11 mouse cellular contexts compared by ENCODE assay signal in the genomic region with DNA sequence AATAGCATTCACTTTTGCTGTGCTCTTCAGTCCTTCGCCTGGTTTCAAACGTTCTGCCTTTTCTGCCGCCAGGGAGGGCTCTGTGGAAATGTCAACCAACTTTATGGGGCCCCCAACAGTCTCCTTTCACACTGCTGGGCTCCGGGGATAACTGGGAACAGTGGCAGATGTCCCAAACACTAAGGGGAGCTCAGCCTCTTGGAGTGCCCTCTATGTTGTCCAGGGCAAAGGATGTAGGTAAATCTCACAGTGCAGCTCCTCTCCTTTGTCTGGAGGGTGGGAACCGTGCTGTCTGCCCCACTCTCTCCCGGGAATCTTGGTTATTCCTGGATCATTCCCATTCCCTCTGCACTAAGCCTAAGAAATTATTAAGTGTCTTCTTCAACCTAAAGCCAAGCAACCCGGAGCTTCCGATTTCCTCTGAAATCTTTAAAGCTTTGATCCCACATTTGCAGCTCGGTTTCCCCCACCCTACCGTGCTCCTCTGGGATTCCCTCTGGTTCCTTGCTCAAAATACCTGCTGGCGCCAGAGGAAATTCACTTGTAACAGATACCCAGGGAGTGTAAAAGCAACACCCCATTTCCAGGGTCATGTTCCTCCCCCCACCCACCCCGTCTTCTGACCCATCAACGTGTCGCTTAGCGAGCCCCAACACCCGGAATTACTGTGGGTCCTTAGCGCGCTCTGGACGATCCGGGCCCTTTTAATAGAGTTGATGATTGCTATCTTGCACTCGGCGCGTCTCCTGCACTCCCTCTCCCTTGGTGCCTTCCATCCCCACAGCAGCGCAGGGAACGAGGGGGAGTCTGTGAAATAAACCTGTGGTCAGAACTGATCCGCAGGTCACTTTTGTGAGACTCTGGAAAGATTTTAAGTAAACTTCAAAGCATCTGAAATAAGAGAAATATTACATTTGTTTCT. TPM values are rescaled to one million over a fixed set of nuclear protein-coding genes. Genes with fewer than 3 reads are reported as not detected.
A peak's percentile ranks its signal among the peaks of the same experiment; 100 is the strongest.
DNase-seq lines count a peak whose midpoint lies in the region; ATAC-seq and TF ChIP-seq lines count a peak whose summit lies in the region.
"Had no signal": no experiment of that assay in that cellular context is flagged by ENCODE, and none has a peak within 500 bp of the region (broad histone marks: within the 10 kb centered on the region; RNA-seq: fewer than 3 reads in every experiment).

No protein-coding gene starts in this region.

- H3K9me3 ChIP-seq in hindbrain, embryonic 12.5 days (replicated peaks) = no peaks in the 10 kb centered on the region
- no peaks in the 10 kb centered on the region for H3K9me3 ChIP-seq in hindbrain, embryonic 13.5 days
- no peaks in the 10 kb centered on the region for H3K9me3 ChIP-seq in hindbrain, postnatal 0 days (ENCODE audit: low read length)
- no peaks in the 10 kb centered on the region for H3K9me3 ChIP-seq in neural tube, embryonic 11.5 days (ENCODE audit: control insufficient read depth, low read length)
- H3K9me3 ChIP-seq: limb, embryonic 15.5 days had no signal

- H3K4me1 ChIP-seq in hindbrain, embryonic 12.5 days = peaks cover 10% of the 10 kb centered on the region; the same call in 1 of the 2 replicates
- H3K4me1 ChIP-seq in hindbrain, embryonic 13.5 days (replicated peaks) = peaks cover 7% of the 10 kb centered on the region; the same call in 1 of the 2 replicates
- no peaks in the 10 kb centered on the region for H3K4me1 ChIP-seq in hindbrain, postnatal 0 days (ENCODE audit: insufficient read depth, low read length)
- no peaks in the 10 kb centered on the region for H3K4me1 ChIP-seq in neural tube, embryonic 11.5 days (ENCODE audit: control insufficient read depth, insufficient read depth, low read length)

- peak overlapping the region; percentile 22; the same call in 1 of the 2 replicates for H3K4me2 ChIP-seq in hindbrain, embryonic 12.5 days (replicated peaks)
- H3K4me2 ChIP-seq in hindbrain, embryonic 13.5 days = no peak overlapping the region
- no peak overlapping the region for H3K4me2 ChIP-seq in hindbrain, postnatal 0 days (ENCODE audit: low read depth, low read length)
- peak overlapping the region; percentile 34 for H3K4me2 ChIP-seq in neural tube, embryonic 11.5 days (ENCODE audit: low read depth)
- H3K4me2 ChIP-seq: limb, embryonic 15.5 days had no signal

- intact Hi-C loops in left cerebral cortex, adult 2 months (cut with DNase I) = loop anchor here (10.0 kb wide), 2 partner anchors 501 to 689 kb away; a partner anchor contains a TSS

- no peaks in the 10 kb centered on the region for H3K36me3 ChIP-seq in hindbrain, embryonic 12.5 days
- no peaks in the 10 kb centered on the region for H3K36me3 ChIP-seq in hindbrain, embryonic 13.5 days
- no peaks in the 10 kb centered on the region for H3K36me3 ChIP-seq in hindbrain, postnatal 0 days (ENCODE audit: insufficient read depth, low read length)
- no peaks in the 10 kb centered on the region for H3K36me3 ChIP-seq in neural tube, embryonic 11.5 days (ENCODE audit: control insufficient read depth, insufficient read depth, low read length)
- H3K36me3 ChIP-seq: limb, embryonic 15.5 days had no signal

- TF ChIP-seq CTCF in hindbrain, postnatal 0 days (IDR thresholded peaks at IDR 0.05; ENCODE audit: low read depth) = no peak
- no peak for TF ChIP-seq CTCF in left cerebral cortex, adult 2 months (IDR thresholded peaks at IDR 0.05)

- 0 out of 2 replicates have a peak, but pooled peaks have one; percentile 16 for ATAC-seq in hindbrain, embryonic 12.5 days (ENCODE audit: low FRiP score)
- no peak for ATAC-seq in hindbrain, embryonic 13.5 days (ENCODE audit: low FRiP score)
- ATAC-seq in hindbrain, postnatal 0 days = 0 out of 2 replicates have a peak, but pooled peaks have one; percentile 38
- peak; percentile 56 for ATAC-seq in neural tube, embryonic 11.5 days (ENCODE audit: insufficient read depth, low FRiP score, low TSS enrichment)
- no peak for ATAC-seq in activated CD4-positive, CD25-positive, alpha-beta regulatory T cell, adult 4 months

- no peak overlapping the region for H3K4me3 ChIP-seq in hindbrain, embryonic 12.5 days
- H3K4me3 ChIP-seq in hindbrain, embryonic 13.5 days = no peak overlapping the region
- no peak overlapping the region for H3K4me3 ChIP-seq in hindbrain, postnatal 0 days (ENCODE audit: low read length)
- H3K4me3 ChIP-seq in neural tube, embryonic 11.5 days (ENCODE audit: low read depth, low read length) = no peak overlapping the region
- no peak overlapping the region for H3K4me3 ChIP-seq in left cerebral cortex, adult 2 months
- H3K4me3 ChIP-seq: limb, embryonic 15.5 days had no signal

- H3K9ac ChIP-seq in hindbrain, embryonic 12.5 days = no peak overlapping the region
- no peak overlapping the region for H3K9ac ChIP-seq in hindbrain, embryonic 13.5 days
- H3K9ac ChIP-seq in hindbrain, postnatal 0 days (replicated peaks; ENCODE audit: low read length) = no peak overlapping the region
- no peak overlapping the region for H3K9ac ChIP-seq in neural tube, embryonic 11.5 days (ENCODE audit: low read length)
- H3K9ac ChIP-seq: limb, embryonic 15.5 days had no signal

- peaks cover 77% of the 10 kb centered on the region for H3K27me3 ChIP-seq in hindbrain, embryonic 12.5 days
- peaks cover 84% of the 10 kb centered on the region for H3K27me3 ChIP-seq in hindbrain, embryonic 13.5 days
- H3K27me3 ChIP-seq in hindbrain, postnatal 0 days (ENCODE audit: insufficient read depth, low read length) = peaks cover 75% of the 10 kb centered on the region
- H3K27me3 ChIP-seq in neural tube, embryonic 11.5 days (ENCODE audit: control insufficient read depth, insufficient read depth, low read length) = peaks cover 44% of the 10 kb centered on the region

- WGBS in hindbrain, embryonic 12.5 days = under 1% methylated on average over 26 of the region's 26 CpGs
- WGBS in hindbrain, embryonic 13.5 days = under 1% methylated on average over 26 of the region's 26 CpGs
- under 1% methylated on average over 26 of the region's 26 CpGs for WGBS in hindbrain, postnatal 0 days
- WGBS in neural tube, embryonic 11.5 days = under 1% methylated on average over 26 of the region's 26 CpGs

- no peak overlapping the region for H3K27ac ChIP-seq in hindbrain, embryonic 12.5 days
- no peak overlapping the region for H3K27ac ChIP-seq in hindbrain, embryonic 13.5 days
- no peak overlapping the region for H3K27ac ChIP-seq in hindbrain, postnatal 0 days
- H3K27ac ChIP-seq in neural tube, embryonic 11.5 days (ENCODE audit: low read depth, low read length) = no peak overlapping the region
- no peak overlapping the region for H3K27ac ChIP-seq in left cerebral cortex, adult 2 months
- H3K27ac ChIP-seq: limb, embryonic 15.5 days had no signal

- DNase-seq in embryo, embryonic 10.5 days (ENCODE audit: low spot score) = peak; percentile 64
- no peak for DNase-seq in hindbrain, postnatal 0 days (ENCODE audit: low spot score)
- peak; percentile 38 for DNase-seq in neural tube, embryonic 11.5 days (ENCODE audit: low spot score)
- DNase-seq in left cerebral cortex, adult 2 months (ENCODE audit: extremely low spot score in 1 of 2, low spot score in 2 of 2) = no peak
- DNase-seq in layer of hippocampus, adult 11-12 months (ENCODE audit: low spot score) = no peak

RNA-seq across cellular contexts. Expression of a gene that starts 23.7 kb away (rescaled TPM):
- polyA plus RNA-seq in hindbrain, embryonic 12.5 days (2016; fragmentation: Nextera tagmentation; extraction: Ambion mirVana) = 0.17 and 0.96 TPM in 2 replicates
- polyA plus RNA-seq in hindbrain, embryonic 13.5 days (2015; fragmentation: Nextera tagmentation; extraction: Ambion mirVana) = 1.0 and 1.5 TPM in 2 replicates
- total RNA-seq in hindbrain, postnatal 0 days (2014; rRNA removed) = 0.47 TPM in 1 of 2 replicates, not detected in the other
- polyA plus RNA-seq in hindbrain, postnatal 0 days (2015; fragmentation: Nextera tagmentation; extraction: Ambion mirVana) = 0.89 and 1.4 TPM in 2 replicates
- 0.40 and 0.69 TPM in 2 replicates for polyA plus RNA-seq in neural tube, embryonic 11.5 days (2014; fragmentation: Nextera tagmentation; extraction: Ambion mirVana)
- polyA plus RNA-seq in activated CD4-positive, CD25-positive, alpha-beta regulatory T cell, adult 4 months (2017; shearing (Covaris generic)) = not detected
- not detected for total RNA-seq in left cerebral cortex, adult 2 months (2021)
- total RNA-seq: hematopoietic stem cell, adult 5-6 weeks; MEL had no signal

Comparison
In these comparisons a context has a peak if more than half of its experiments do, and no peak if none do; other contexts are left out.
1. ATAC-seq: peak in hindbrain, embryonic 12.5 days (single experiment), hindbrain, postnatal 0 days (single experiment) and neural tube, embryonic 11.5 days (single experiment); none in hindbrain, embryonic 13.5 days (single experiment) and activated CD4-positive, CD25-positive, alpha-beta regulatory T cell, adult 4 months (single experiment).
2. H3K4me2 ChIP-seq: peak in hindbrain, embryonic 12.5 days (single experiment) and neural tube, embryonic 11.5 days (single experiment); none in hindbrain, embryonic 13.5 days (single experiment) and hindbrain, postnatal 0 days (single experiment).
3. DNase-seq: peak in embryo, embryonic 10.5 days (single experiment) and neural tube, embryonic 11.5 days (single experiment); none in hindbrain, postnatal 0 days (single experiment), left cerebral cortex, adult 2 months (0 of 2) and layer of hippocampus, adult 11-12 months (single experiment).